Mouse (Mus musculus) lung, postnatal 36 days (tissue): ENCODE data around the gene Pla2g2d.
A peak's percentile ranks its signal among the peaks of the same experiment; 100 is the strongest.
"Not testable (repeated sequence)": the region's sequence is repeated elsewhere in the genome, so short reads cannot be mapped to it uniquely, and the experiment has no call there.

ENCODE experiments used
- DNase-seq: peaks from one replicate; pipeline ENCODE4 v3.0.0; 2022; ENCODE audit warnings: mixed read lengths

The Pla2g2d gene

DNA sequence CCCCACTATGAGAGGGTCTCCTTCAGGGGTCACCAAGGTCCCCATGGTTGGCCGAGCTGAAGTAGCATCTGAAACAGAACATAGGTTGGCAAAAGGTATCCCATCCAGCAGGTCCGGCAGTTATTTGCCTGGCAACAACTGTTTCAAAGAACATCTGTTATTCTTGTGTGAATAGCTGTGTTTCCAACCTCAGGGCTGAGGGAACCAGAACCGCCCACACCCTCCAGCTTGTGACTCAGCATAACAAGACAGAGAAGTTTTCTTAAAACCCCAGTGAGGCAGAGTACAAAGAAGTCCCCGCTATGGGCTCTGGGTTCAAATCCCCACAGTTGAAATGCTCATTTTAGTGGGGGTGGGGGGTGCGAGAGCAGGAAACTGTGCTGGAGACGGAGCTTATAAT lies 6.6 kb downstream of the Pla2g2d start:
- DNase-seq, result no peak

DNA sequence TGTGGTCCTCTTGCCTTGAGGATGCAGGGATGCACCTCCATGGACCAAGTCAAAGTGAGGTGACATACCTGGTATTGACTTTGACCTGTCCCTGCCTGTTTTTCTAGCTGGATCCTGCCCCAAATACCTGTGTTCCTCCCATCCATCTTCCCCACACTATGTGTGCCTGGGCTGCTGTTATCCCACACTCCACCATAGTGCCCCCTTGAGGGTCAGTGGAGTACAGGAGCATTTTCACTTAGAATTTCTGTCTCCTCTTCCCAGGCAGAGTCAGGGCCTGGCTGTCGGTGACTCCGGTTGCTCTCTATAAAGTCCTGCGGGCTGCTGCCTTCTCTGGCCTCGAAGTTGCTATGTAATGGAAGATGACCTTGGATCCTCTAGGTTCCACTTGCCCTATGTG lies 10.2 kb downstream of the Pla2g2d start:
- no peak for DNase-seq

DNA sequence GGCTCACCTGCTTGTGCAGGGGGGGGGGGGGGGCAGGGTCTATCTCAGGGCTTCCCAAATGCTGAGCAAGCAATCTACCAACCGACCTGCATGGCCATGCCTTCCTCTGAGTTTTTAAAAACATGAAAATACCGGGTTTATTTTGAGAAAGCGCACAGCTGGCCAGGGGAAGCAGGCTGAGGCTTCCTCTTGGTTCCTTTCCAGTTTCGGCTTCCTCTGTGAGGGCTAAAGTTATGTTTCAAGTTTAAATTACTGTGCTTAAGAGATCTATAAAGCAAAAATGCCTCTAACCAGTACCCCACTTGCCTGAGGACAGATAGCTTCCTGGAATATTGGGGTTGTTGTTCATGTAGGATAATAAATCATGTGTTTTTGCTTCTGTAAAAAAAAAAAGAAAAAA lies 10.6 kb downstream of the Pla2g2d start:
- no peak for DNase-seq

DNA sequence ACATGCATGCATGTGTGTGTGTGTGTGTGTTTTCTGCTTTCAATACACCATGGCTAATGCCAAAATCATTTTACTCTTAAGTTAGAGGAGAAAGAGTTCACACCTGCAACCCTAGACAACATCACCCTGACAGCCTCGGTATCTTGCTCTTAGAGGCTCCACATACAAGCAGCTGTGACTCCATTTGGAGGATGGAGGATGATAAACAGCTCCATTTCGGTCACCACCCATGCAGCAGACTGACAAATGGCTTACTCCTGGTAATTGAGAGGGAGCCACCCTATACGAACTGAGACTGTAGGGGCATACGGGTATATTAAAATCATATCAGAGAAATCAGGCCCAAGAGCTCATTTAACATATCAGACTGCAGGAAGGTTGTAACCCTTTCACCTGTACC lies 12.8 kb downstream of the Pla2g2d start:
- DNase-seq, result no peak

DNA sequence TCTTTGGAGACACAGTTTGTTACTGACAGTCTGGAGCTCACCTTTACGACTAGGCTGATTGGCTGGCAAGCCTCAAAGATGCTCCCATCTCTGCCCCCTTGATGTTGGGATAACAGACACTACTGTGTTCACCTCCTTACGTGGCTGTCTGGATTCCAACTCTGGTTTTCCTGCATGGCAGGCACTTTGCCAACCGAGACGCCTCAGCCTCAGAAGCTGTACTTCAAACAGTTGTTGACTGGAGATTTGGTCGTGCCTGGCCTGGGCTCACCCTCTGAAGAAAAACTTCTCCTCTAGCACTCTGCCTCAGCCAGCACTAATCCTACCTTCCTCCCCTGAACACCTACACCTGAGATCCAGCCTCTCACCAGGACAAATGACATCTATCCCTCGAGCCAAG lies 15.9 kb downstream of the Pla2g2d start:
- DNase-seq, result no peak

DNA sequence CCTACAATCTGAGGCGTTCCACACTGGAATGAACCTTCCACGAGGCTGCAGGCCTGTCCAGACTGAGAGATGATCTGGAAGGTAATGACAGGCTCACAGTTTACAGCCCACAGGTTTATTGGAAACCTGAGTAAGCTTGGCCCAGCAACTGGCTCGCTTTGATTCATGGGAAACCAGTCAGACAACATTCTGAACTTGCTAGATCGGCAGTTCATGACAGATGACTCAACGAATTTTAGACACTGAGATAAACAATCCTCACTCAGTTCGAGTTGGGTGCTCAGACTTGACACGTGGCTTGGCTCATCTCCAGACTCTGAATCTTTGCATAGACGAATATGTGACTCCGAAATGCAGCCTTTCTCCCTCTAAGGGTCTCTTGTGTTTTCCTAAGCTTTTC lies 17.1 kb downstream of the Pla2g2d start:
- peak; percentile 40 for DNase-seq

DNA sequence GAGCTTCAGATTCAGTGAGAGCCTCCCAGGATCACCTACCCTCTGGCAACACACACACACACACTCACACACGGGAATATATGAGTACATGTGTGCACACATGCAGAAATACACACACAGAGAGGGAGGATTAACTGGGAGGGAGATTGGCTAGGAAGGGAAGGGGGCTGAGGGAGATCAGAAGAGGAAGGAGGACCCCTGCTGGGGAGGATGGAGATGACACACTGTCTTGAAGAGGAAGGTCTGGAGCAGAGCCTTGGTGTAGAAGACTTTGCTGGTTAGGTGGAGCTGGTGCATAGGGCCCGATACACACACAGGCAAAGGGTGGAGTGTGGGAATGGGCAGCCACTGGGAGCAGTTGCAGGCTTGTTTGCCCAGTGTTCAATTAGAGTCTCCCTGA lies 17.7 kb downstream of the Pla2g2d start:
- DNase-seq, result peak; percentile 35

DNA sequence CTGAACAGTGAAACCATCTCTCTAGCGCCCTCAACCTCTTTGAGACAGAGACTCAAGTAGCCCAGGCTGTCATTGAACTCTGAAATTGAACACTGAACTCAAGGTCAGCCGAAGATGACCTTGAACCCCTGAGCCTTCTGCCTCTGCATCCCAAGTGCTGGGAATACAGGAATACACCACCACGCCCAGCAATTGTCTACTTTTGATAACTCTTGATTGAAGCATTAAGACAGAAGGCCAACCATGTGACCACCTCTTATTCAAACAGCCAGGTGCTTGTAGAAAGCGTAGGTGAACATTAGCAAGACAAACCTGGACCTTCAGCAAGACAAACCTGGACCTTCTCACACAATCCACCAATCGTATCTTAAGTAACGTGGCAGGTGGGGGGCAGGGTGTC lies 18.8 kb downstream of the Pla2g2d start:
- DNase-seq, result no peak

DNA sequence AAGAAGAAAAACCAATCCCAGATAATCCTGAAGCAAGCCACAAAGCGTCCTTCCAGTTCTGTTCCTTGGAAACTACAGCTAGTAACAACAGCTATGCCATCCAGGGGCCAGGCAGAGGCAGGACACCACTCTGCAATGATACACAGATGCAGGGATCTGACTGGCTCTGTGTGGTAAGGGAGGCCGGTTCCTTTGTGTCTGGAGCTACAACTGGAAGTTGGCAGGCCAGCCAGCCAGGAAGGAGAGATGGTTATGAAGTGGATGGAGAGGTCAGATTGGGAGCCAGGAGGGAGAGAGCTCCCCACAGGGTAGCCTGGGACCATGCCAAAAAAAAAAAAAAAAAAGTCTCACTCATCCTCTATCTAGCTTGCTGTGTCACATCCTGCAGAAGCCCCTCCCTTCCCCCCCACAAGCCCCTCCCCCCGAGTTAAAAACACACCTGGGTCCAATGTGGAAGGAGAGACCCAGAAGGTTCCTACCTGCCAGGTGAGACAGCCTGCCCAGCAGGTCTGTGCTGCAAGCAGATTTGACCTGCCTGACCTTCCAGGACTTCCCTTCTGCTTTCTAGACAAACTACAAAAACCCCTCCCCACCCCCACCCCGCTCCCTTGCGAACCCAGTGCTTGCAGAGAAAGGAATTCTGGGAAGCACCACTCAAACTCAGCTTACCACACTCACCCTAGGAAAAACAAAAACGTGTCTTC lies 21.1 kb downstream of the Pla2g2d start:
- no peak for DNase-seq

DNA sequence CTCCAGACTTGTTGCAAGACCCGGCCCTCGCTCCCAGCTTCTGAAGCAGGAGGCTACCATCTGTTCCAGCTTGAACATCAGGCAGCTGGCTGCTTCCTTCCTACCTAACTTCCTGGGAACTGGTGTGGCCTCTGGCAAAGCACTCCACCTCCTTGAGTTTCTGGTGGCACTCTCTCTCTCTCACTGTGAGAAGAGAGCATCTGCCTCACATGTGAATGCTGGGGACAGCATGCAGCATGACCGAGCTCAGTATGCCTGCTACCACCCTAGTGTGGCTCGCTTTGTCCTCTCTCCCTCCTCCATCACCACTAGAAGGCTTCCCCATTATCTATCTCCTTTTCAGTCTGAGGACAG lies 21.7 kb downstream of the Pla2g2d start:
- DNase-seq, result no peak

DNA sequence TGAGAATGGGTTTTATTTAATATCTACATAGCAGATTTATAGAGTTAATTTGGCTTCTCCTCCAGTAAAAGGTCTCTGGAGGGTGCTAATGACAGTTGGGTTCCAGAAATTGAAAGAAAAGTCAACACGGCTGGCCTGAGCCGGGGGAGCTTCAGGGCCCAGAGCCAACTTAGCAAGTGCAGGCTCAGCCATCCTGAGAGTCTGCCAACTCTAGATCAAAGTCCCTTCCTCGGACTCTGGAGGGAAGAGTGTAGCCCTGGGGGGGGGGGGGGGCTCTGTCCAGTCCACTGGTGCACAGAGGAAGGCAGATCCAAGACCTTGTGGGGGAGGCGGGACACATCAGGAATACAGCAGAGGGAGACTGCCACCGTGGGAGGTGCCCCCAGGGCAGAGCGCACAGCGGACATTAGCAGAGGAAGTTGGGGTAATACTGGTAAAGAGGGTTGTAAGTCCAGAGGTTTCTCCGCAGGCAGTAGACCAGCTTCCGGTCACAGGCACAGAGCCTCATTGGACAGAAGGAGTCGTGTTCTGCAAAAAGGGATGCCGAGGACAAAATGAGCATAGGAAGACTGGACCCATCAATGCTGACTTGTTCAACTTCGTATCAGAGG lies 24.7 kb downstream of the Pla2g2d start:
- no peak for DNase-seq

DNA sequence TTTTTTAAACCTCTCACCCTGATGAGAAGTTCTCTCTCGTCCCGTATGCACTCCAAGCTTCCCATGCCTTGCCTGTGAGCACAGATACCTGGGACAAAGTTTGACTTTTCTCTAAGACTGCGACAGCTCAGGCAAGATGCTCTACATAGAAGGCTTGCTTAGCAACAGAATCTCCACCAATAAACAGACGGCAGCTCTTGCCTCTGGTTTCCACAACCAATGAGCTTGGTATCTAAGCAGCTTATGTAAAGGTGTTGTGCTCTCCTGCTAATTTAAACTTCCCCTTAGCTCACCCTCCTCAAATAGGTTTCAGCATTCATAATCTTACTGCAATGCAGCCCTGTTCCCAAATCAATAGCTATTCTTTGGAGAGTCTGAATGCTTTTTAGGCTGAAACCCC lies 26.1 kb downstream of the Pla2g2d start:
- DNase-seq, result no peak

DNA sequence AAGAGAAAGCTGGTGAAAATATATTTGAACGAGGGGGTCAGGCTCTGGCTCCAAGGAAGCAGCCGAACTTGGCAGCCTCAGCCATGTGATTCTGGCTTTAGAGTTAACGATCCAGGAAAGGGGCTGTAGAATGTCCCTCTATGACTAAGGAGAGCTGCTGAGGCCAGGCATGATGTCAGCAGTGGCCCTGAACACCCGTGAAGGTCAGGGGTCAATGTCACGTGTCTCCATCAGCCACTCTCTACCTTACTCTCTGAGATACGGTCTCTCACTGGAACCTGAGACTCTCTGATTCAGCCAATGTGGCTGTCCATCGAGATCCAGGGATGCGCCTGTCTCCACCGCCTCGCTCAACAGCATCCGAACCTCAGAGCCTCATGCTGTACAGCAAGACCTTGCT lies 27.4 kb downstream of the Pla2g2d start:
- DNase-seq, result no peak

DNA sequence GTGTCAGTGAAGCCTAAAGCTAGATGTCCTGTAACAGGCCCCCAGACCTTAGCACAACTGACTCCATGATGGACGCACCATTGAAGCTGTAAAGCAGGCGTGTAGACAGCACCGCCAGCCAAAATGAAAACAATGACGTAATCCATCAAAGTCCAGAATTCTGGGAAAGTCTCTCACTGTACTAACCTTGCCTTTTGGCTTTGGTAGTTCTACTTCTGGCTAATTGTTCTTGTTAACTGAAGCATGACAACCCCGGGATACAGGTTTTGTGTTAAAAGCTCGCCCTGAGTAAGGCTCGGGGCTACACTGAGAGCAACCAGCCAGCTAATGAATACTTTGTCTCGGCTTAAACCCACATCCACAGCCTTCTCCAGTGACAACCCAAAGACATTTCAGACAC lies 29.7 kb downstream of the Pla2g2d start:
- DNase-seq, result no peak

DNA sequence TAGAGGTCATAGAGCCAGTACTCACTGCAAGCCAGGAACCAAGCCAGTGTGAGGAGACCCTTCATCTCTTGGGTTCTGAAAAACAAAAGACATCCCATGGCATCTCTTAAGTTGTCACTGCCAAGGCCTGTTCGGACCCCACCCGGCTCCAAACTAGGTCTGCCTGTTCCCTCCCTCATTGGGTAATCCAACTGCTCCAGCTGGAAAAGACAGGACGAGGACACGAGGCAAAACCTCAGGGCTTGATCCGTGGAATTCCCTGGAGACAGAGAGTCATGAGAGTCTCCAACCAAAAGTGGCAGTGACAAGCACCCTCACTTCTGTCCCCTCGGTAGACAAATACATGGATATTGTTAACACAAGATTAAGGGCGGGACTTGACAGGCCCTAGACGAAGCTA lies 30.6 kb downstream of the Pla2g2d start:
- DNase-seq, result no peak

DNA sequence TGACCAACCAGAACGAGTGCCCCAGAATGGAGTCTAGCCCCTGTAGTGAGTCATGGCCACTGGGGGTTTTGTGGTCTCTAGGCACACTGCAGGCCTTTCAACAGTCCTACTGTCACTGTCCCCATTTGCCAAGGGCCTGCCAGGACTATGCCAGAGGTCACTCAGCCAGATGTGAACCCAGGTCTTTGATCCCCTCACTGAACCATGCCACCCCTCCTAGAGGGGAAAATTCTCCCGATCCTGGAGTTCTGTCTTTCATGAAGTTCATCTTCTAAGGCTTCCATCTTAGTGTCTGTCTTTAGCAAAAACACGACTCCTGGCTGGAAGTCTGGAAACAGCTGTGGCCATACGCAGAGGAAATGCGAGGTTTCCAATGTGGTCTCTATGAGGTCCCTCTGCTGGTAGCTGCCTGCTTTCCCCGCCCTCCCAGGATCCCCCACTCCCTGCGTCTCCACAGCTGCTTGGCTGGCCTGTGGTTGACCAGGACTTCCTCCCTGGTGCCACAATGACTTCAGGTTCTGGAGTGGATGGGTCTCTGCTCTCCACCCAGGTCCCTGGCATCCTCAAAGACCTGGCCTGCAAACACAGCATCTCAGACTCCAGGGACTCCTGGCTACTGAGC lies 31.5 kb downstream of the Pla2g2d start:
- no peak for DNase-seq

DNA sequence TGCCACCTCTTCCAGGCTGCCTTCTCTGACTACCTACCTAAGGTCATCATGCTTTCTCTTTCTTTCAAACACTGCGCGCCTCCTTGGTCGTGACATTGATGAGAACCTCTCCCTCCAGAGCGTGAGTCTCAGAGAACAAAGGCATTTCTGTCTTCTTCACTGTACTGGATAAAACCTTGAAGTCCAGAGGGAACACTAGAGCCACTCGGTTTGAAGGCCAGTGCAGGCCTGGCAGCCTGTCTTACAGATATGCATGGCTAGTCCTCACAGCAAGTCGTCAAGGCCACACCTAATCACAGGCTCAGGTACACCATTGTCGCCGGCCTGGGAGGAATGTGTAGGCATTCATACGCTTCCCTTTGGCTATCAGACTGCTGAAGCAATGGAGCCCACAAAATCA lies 40.6 kb downstream of the Pla2g2d start:
- DNase-seq, result no peak

DNA sequence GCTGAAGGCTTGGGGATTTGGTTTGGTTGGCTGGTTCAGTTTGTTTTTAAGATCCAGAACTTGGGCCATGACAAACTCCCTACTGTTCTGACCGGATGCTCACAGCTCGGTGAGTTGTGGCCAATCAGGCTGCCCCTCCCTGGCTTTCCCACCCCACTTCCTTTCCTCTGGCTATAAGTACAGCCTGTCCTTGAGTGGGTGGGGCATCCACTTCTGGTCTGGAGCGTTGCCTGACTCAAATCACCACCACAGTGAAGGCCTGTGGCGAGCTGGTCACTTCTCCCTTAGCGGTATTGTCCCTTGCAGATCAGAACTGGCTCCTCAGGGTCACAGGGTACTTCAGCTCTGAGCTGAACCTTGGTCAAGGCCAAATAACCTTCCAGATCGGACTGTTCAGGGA lies 42.2 kb downstream of the Pla2g2d start:
- peak; percentile 45 for DNase-seq

DNA sequence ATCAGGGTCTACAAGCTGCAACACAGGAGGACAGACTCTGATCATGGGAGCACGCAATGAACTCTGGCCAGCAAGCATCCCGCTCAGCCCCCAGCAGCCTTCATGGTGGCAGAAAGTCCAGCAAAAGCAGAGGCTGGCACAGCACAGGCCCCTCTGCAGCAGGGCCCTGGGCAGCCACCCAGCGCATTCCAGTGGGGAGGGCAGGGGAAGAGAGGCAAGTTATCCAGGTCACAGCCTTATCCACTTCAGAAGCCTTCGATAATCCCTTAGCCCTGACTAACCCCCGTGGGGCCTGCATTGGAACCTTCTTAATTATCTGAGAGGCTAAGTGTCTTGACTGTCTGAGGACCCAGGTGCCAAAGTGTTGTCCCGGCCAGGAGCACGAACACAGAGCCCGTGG lies 43.6 kb downstream of the Pla2g2d start:
- DNase-seq, result peak; percentile 33

DNA sequence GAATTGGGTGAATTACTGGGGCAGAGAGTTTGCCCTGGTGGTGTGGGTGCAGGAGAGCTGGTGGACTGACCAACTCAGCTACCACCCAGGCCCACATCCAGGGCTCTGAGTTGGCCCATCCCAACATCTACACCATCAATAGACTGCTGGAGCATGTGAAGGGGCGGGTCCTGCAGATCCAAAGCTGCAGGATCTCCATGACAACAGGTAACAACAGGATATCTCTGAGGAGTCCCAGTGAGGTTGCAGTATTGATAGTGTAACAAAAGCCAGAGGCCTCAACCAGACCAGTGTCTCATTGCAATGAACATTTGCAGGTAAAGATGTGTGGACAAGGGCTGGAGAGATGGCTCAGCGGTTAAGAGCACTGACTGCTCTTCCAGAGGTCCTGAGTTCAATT lies 45.5 kb downstream of the Pla2g2d start:
- DNase-seq, result no peak

DNA sequence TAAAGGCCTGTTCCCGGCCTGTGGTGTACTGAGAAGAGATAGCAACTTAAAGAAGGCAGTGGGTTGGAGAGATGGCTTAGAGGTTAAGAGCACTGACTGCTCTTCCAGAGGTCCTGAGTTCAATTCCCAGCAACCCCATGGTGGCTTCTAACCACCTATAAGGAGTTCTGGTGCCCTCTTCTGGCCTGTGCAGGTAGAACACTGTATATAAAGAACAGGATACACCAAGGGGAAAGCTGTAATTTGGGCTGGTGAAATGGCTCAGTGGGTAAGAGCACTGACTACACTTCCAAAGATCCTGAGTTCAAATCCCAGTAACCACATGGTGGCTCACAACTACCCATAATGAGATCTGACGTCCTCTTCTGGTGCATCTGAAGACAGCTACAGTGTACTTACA lies 48.6 kb downstream of the Pla2g2d start:
- not testable (repeated sequence) for DNase-seq

DNA sequence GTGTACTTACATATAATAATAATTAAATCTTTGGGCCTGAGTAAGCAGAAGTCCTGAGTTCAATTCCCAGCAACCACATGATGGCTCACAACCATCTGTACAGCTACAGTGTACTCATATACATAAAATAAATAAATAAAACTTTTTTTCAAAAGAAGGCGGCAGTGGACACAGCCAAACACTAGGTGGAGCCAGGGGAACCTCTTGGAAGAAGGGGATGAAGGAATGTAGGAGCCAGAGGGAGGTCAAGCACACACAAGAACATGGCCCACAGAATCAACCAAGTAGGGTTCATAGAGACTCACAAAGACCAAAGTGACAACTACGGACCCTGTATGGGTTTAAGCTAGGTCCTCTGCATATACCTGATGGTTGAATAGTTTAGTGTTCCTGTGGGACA lies 49.1 kb downstream of the Pla2g2d start:
- peak; percentile 54 for DNase-seq

DNA sequence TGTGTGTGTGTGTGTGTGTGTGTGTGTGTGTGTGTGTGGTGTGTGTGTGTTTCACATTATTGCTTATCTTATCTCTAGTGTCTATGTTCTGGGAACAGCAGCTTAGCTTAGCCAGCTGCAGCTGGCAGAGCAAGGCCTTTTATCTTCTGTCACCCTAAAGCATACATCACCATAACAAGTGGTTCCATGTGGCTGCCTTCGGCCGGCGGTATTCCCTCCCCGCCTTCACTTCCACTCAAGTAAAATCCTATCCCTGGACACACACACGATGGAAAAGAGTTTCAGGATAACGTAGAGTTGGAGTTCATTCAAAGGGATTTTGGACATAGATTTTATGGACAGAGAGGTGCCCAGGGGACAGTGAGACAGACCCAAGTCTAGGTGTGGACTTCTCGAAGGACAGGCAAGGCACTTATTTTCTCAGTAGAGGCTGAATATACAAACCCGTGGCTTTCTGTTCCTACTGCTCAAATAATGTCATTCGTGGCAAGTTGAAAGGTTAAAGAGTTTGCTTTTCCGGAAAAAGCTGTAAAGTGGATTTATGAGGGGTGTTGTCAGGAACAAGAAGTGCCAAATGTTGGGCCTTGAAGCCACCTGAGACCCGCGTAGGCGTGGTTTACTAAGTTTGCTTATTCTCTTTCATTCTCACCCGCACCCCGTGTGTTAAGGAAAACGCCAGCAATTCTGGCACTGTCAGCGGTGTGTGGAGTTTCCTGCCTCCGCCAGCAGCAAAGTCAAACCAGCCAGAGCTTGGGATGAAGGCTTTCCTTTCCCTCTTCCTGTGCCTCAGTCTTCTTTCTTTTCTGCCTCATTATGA lies 50.4 kb downstream of the Pla2g2d start:
- peak; percentile 41 for DNase-seq

DNA sequence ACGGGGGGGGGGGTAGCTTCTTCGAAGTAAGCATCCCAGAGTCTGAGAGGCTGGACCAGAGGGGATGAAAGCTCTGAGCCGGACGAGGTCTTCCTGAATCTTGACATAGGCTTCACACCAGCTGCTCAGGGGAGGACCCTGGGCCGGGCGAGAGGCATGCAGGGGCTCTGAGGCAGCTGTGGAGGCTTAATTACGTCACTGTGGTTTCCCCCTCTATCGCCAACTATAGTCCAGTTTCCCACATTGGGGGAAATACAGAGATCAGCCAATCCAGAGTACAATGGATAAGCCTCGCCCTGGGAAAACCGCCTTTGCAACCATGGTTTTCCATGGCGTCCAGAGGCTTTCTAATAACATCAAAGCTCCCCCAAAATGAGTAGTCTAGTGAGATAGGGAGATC lies 51.6 kb downstream of the Pla2g2d start:
- no peak for DNase-seq
